Mouse (Mus musculus): Measurements from ENCODE around the gene Vamp2. TPM values are rescaled to one million over a fixed set of nuclear protein-coding genes. Genes with fewer than 3 reads are reported as not detected.

Gene Vamp2
- polyA plus RNA-seq (2015; fragmentation: Nextera tagmentation; extraction: Ambion mirVana), result 217 and 259 TPM in 2 replicates

GRCm38 (mm10) chr11:69088103-69088855 lies at the start of gene Vamp2:
TSS of gene Vamp2 (plus strand) at chr11:69088490.
- Histone ChIP-seq H3K9me3 (ENCODE audit: control insufficient read depth, low read length) (no peaks in the 10 kb centered on the region), H3K9ac (replicated peaks; ENCODE audit: low read depth, low read length) (peak within 1 kb of the TSS; percentile 100), H3K4me2 (ENCODE audit: low read length) (peak within 1 kb of the TSS; percentile 98), H3K27ac (ENCODE audit: low read length) (peak within 1 kb of the TSS; percentile 94), H3K36me3 (ENCODE audit: control insufficient read depth, insufficient read depth) (0 out of 2 replicates have a peak, but pooled peaks cover 2% of the 10 kb centered on the region), H3K4me3 (replicated peaks; ENCODE audit: low read length) (peak within 1 kb of the TSS; percentile 99), H3K4me1 (replicated peaks; ENCODE audit: control insufficient read depth, insufficient read depth, low read length) (peaks cover 34% of the 10 kb centered on the region), H3K27me3 (replicated peaks; ENCODE audit: control insufficient read depth, insufficient read depth, low read length) (no peaks in the 10 kb centered on the region)
- 1% methylated on average over 53 of the region's 67 CpGs for WGBS
- ATAC-seq, result peak; percentile 90

DNA sequence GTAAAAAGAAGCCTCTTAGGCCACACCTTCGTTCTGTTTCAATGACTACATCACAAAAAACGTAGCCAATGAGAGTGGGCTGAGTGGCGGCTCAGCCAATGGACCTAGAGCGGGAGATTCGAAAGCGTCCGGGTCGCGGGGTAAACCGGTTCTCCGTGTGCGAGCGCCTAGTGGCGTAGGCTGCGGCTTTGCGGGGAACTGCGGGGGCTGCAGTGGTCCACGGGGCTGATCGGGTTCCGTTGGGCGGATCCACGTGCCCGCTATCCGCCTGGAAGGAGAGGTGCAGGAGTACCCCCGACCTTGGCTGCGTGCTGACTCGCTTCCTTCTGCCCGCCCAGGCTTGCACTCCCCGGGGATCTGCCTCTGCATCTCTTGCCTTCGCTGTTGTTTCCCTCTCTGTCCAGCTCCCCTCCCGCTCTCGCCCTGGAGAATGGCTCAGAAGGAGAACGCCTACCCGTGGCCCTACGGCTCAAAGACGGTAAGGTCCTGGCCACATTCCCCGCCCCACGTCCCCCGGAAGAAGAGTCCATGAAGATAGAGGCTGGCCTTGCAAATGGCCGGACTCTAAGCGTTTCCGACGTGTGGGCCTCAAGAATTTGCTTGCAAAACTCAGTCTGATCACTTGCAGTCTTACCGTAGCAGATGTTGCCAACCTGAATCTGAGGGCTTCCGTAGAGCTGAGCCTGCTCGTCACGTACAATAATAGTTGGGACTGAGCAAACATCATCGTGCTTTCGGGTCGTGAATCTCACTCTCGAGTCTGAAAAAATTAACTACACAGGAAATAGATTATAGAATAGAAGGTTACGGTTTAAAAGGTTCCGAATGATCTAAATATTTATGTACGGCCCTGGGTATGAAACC lies 42.5 kb upstream of the Vamp2 start, which contains the start of gene Aurkb:
Gene Aurkb (plus strand): TSS at position 117 of the 864 bp plus-strand sequence.
- peaks cover 15% of the 10 kb centered on the region for H3K4me1 ChIP-seq (replicated peaks; ENCODE audit: control insufficient read depth, insufficient read depth, low read length)
- H3K9ac ChIP-seq (replicated peaks; ENCODE audit: low read depth, low read length), result peak within 1 kb of the TSS; percentile 57
- under 1% methylated on average over 54 of the region's 54 CpGs for WGBS
- peak within 1 kb of the TSS; percentile 96 for H3K4me2 ChIP-seq (ENCODE audit: low read length)
- H3K36me3 ChIP-seq (ENCODE audit: control insufficient read depth, insufficient read depth), result no peaks in the 10 kb centered on the region
- no peaks in the 10 kb centered on the region for H3K9me3 ChIP-seq (ENCODE audit: control insufficient read depth, low read length)
- ATAC-seq, result peak; percentile 77
- no peaks in the 10 kb centered on the region for H3K27me3 ChIP-seq (replicated peaks; ENCODE audit: control insufficient read depth, insufficient read depth, low read length)
- H3K27ac ChIP-seq (ENCODE audit: low read length), result peak within 1 kb of the TSS; percentile 35; the same call in 1 of the 2 replicates
- peak within 1 kb of the TSS; percentile 65 for H3K4me3 ChIP-seq (replicated peaks; ENCODE audit: low read length)

GRCm38 (mm10) chr11:69046395-69046774 lies 41.9 kb upstream of the Vamp2 start:
- peak overlapping the region; percentile 96 for H3K4me2 ChIP-seq (ENCODE audit: low read length)

GRCm38 (mm10) chr11:69047592-69047991 lies 40.7 kb upstream of the Vamp2 start:
- no peak for ATAC-seq
- H3K4me1 ChIP-seq (replicated peaks; ENCODE audit: control insufficient read depth, insufficient read depth, low read length), result peaks cover 15% of the 10 kb centered on the region
- no peak overlapping the region for H3K27ac ChIP-seq (ENCODE audit: low read length)
- H3K27me3 ChIP-seq (replicated peaks; ENCODE audit: control insufficient read depth, insufficient read depth, low read length), result no peaks in the 10 kb centered on the region
- no peaks in the 10 kb centered on the region for H3K36me3 ChIP-seq (ENCODE audit: control insufficient read depth, insufficient read depth)
- 87% methylated on average over 12 of the region's 12 CpGs for WGBS
- no peak overlapping the region for H3K4me3 ChIP-seq (replicated peaks; ENCODE audit: low read length)
- no peak overlapping the region for H3K9ac ChIP-seq (replicated peaks; ENCODE audit: low read depth, low read length)
- peak overlapping the region; percentile 14; the same call in 1 of the 2 replicates for H3K4me2 ChIP-seq (ENCODE audit: low read length)
- no peaks in the 10 kb centered on the region for H3K9me3 ChIP-seq (ENCODE audit: control insufficient read depth, low read length)

More at GRCm38 (mm10) chr11:69046395-69046774, 41.9 kb upstream of the Vamp2 start:
- Histone ChIP-seq H3K27ac (ENCODE audit: low read length) (no peak overlapping the region), H3K4me1 (replicated peaks; ENCODE audit: control insufficient read depth, insufficient read depth, low read length) (peaks cover 15% of the 10 kb centered on the region), H3K9me3 (ENCODE audit: control insufficient read depth, low read length) (no peaks in the 10 kb centered on the region), H3K36me3 (ENCODE audit: control insufficient read depth, insufficient read depth) (no peaks in the 10 kb centered on the region), H3K27me3 (replicated peaks; ENCODE audit: control insufficient read depth, insufficient read depth, low read length) (no peaks in the 10 kb centered on the region), H3K9ac (replicated peaks; ENCODE audit: low read depth, low read length) (peak overlapping the region; percentile 42), H3K4me3 (replicated peaks; ENCODE audit: low read length) (peak overlapping the region; percentile 65)
- ATAC-seq, result no peak
- WGBS, result 15% methylated on average over 9 of the region's 9 CpGs

DNA sequence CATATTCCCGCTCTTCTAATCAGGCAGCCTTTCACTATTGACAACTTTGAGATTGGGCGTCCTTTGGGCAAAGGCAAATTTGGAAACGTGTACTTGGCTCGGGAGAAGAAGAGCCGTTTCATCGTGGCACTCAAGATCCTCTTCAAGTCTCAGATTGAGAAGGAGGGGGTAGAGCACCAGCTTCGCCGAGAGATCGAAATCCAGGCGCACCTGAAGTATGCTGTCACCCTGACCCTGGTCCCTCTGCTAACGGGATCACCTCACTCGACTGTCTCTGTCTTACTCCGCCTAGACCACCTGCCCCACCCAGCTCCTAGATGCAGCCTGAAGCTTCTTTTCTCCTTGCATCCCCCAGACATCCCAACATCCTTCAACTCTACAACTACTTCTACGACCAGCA lies 40.1 kb upstream of the Vamp2 start:
- no peak for ATAC-seq
- H3K4me3 ChIP-seq (replicated peaks; ENCODE audit: low read length), result no peak overlapping the region
- no peaks in the 10 kb centered on the region for H3K9me3 ChIP-seq (ENCODE audit: control insufficient read depth, low read length)
- H3K4me1 ChIP-seq (replicated peaks; ENCODE audit: control insufficient read depth, insufficient read depth, low read length), result peaks cover 15% of the 10 kb centered on the region
- 91% methylated on average over 14 of the region's 14 CpGs for WGBS
- H3K9ac ChIP-seq (replicated peaks; ENCODE audit: low read depth, low read length), result no peak overlapping the region
- H3K36me3 ChIP-seq (ENCODE audit: control insufficient read depth, insufficient read depth), result no peaks in the 10 kb centered on the region
- H3K4me2 ChIP-seq (ENCODE audit: low read length), result no peak overlapping the region
- no peaks in the 10 kb centered on the region for H3K27me3 ChIP-seq (replicated peaks; ENCODE audit: control insufficient read depth, insufficient read depth, low read length)
- no peak overlapping the region for H3K27ac ChIP-seq (ENCODE audit: low read length)

- WGBS, result 84% methylated on average over 8 of the region's 8 CpGs
- Histone ChIP-seq H3K4me3 (replicated peaks; ENCODE audit: low read length) (no peak overlapping the region), H3K36me3 (ENCODE audit: control insufficient read depth, insufficient read depth) (no peaks in the 10 kb centered on the region), H3K9ac (replicated peaks; ENCODE audit: low read depth, low read length) (no peak overlapping the region), H3K27me3 (replicated peaks; ENCODE audit: control insufficient read depth, insufficient read depth, low read length) (no peaks in the 10 kb centered on the region), H3K9me3 (ENCODE audit: control insufficient read depth, low read length) (no peaks in the 10 kb centered on the region), H3K4me2 (ENCODE audit: low read length) (no peak overlapping the region), H3K27ac (ENCODE audit: low read length) (no peak overlapping the region), H3K4me1 (replicated peaks; ENCODE audit: control insufficient read depth, insufficient read depth, low read length) (peaks cover 14% of the 10 kb centered on the region)
- no peak for ATAC-seq
These were observed 37.5 kb upstream of the Vamp2 start for GRCm38 (mm10) chr11:69050748-69051147.

DNA sequence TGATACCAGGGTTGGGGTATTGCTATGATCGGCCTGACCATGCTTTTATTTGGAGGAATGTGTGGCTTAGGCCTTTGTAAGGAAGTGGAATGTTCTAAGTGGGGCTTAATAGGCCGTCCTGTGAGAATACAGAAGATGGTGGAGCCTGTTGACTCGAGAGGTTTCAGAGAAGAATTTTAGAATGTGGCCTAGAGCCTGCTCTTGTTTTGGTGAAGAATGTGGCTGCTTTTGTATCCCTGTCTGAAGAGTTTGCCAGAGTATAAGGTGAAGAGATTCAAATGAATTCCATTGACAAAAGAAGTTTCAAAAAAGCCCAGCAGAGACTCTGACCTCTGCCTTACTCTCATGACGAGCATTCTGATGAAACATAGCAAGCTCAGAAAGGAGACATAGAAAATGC lies 36.5 kb upstream of the Vamp2 start:
- H3K4me1 ChIP-seq (replicated peaks; ENCODE audit: control insufficient read depth, insufficient read depth, low read length), result peaks cover 3% of the 10 kb centered on the region
- H3K9ac ChIP-seq (replicated peaks; ENCODE audit: low read depth, low read length), result no peak overlapping the region
- 56% methylated on average over 4 of the region's 4 CpGs for WGBS
- H3K36me3 ChIP-seq (ENCODE audit: control insufficient read depth, insufficient read depth), result no peaks in the 10 kb centered on the region
- H3K4me3 ChIP-seq (replicated peaks; ENCODE audit: low read length), result no peak overlapping the region
- no peaks in the 10 kb centered on the region for H3K27me3 ChIP-seq (replicated peaks; ENCODE audit: control insufficient read depth, insufficient read depth, low read length)
- H3K9me3 ChIP-seq (ENCODE audit: control insufficient read depth, low read length), result no peaks in the 10 kb centered on the region
- no peak for ATAC-seq
- no peak overlapping the region for H3K27ac ChIP-seq (ENCODE audit: low read length)
- H3K4me2 ChIP-seq (ENCODE audit: low read length), result no peak overlapping the region

DNA sequence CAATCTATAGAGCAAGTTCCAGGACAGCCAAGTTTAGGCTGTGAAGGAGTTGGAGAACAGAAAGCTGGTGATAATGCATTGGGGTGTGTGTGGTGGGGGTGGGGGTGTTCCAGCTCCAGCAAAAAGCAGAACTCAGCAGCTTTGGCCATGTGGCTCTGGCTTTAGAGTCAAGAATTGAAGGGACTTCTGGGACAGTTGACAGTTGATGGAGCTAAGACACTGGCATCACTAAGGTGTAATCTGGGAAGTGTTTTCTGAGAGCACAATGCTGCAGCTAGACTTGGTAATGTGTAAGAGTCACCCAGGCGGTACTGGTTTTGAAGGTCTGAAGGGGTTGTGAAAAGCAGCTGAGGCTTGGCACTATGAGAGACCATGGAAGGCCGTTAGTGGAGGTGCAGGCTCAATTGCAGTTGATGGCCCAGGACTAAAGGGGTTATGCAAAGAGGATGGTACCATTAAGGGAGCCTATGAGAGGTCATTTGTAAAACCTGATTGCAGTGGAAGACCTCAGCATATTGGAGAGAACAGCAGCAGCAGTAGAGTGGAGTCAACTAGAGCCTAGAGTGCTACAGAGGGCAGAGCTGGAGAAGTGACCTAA lies 35.4 kb upstream of the Vamp2 start:
- no peak overlapping the region for H3K4me3 ChIP-seq (replicated peaks; ENCODE audit: low read length)
- no peak for ATAC-seq
- H3K9ac ChIP-seq (replicated peaks; ENCODE audit: low read depth, low read length), result no peak overlapping the region
- H3K9me3 ChIP-seq (ENCODE audit: control insufficient read depth, low read length), result no peaks in the 10 kb centered on the region
- 94% methylated on average over 2 of the region's 2 CpGs for WGBS
- no peak overlapping the region for H3K27ac ChIP-seq (ENCODE audit: low read length)
- H3K27me3 ChIP-seq (replicated peaks; ENCODE audit: control insufficient read depth, insufficient read depth, low read length), result no peaks in the 10 kb centered on the region
- peaks cover 2% of the 10 kb centered on the region; the same call in 1 of the 2 replicates for H3K4me1 ChIP-seq (replicated peaks; ENCODE audit: control insufficient read depth, insufficient read depth, low read length)
- H3K36me3 ChIP-seq (ENCODE audit: control insufficient read depth, insufficient read depth), result no peaks in the 10 kb centered on the region
- H3K4me2 ChIP-seq (ENCODE audit: low read length), result no peak overlapping the region

GRCm38 (mm10) chr11:69053848-69054247 lies 34.4 kb upstream of the Vamp2 start:
- Histone ChIP-seq H3K27ac (ENCODE audit: low read length) (no peak overlapping the region), H3K9me3 (ENCODE audit: control insufficient read depth, low read length) (no peaks in the 10 kb centered on the region), H3K4me1 (replicated peaks; ENCODE audit: control insufficient read depth, insufficient read depth, low read length) (peaks cover 11% of the 10 kb centered on the region), H3K4me2 (ENCODE audit: low read length) (no peak overlapping the region), H3K36me3 (ENCODE audit: control insufficient read depth, insufficient read depth) (no peaks in the 10 kb centered on the region), H3K4me3 (replicated peaks; ENCODE audit: low read length) (no peak overlapping the region), H3K9ac (replicated peaks; ENCODE audit: low read depth, low read length) (no peak overlapping the region), H3K27me3 (replicated peaks; ENCODE audit: control insufficient read depth, insufficient read depth, low read length) (no peaks in the 10 kb centered on the region)
- no peak for ATAC-seq
- 75% methylated on average over 3 of the region's 3 CpGs for WGBS
